Mouse (Mus musculus): Measurements from ENCODE around the gene Crb1. TPM values are rescaled to one million over a fixed set of nuclear protein-coding genes. Genes with fewer than 3 reads are reported as not detected.

Gene Crb1
- total and polyA plus RNA-seq, 3 experiments = 0.44 TPM; not detected in 2

DNA sequence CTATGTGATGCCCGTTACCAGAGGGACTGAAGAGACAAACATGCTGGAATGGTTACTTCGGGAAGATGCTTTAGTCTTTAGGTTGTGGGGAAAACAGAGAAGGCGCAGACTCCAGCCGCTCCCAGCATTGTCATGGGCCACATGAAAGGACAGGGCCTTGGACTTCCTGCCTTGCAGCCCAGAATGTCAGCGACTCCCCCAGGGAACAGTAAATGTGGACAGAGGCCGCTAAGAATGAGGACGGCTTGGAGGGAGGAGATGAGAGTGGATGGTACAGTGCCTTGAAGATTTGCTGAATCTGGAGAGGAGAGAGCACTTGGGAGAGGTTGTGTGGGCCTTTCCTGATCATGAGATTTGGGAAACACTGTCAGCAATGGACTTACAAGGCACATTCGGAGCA is 161.6 kb downstream of the Crb1 start:
- no peak overlapping the region for H3K4me3 ChIP-seq (ENCODE audit: low read depth, low read length)
- TF ChIP-seq CTCF (IDR thresholded peaks at IDR 0.05; ENCODE audit: low read depth, low read length) (no peak), POLR2AphosphoS5 (IDR thresholded peaks at IDR 0.05; ENCODE audit: insufficient replicate concordance, low read depth, low read length) (no peak)
- H3K36me3 ChIP-seq (replicated peaks) = no peaks in the 10 kb centered on the region
- no peaks in the 10 kb centered on the region for H3K4me1 ChIP-seq (ENCODE audit: insufficient read depth, low read depth, low read length)
- H3K9me3 ChIP-seq (replicated peaks) = no peaks in the 10 kb centered on the region
- ATAC-seq (ENCODE audit: extremely low read depth, insufficient number of reproducible peaks, low FRiP score, poor library complexity, severe bottlenecking) (no peak), DNase-seq (ENCODE audit: low spot score) (no peak)
- H3K27me3 ChIP-seq (ENCODE audit: insufficient read depth, low read length) = 0 out of 2 replicates have a peak, but pooled peaks cover 4% of the 10 kb centered on the region

- ATAC-seq (ENCODE audit: extremely low read depth, insufficient number of reproducible peaks, low FRiP score, poor library complexity, severe bottlenecking) = no peak
- TF ChIP-seq TAL1 (conservative IDR thresholded peaks at IDR 0.05; ENCODE audit: low read depth, low read length) (no peak), CTCF (IDR thresholded peaks at IDR 0.05; ENCODE audit: low read depth, low read length) (no peak), POLR2AphosphoS5 (IDR thresholded peaks at IDR 0.05; ENCODE audit: insufficient replicate concordance, low read depth, low read length) (no peak), GATA2 (IDR thresholded peaks at IDR 0.05; ENCODE audit: borderline replicate concordance, low read depth, low read length) (no peak), GATA1 (IDR thresholded peaks at IDR 0.05; ENCODE audit: borderline replicate concordance, low read length) (no peak)
- no peaks in the 10 kb centered on the region for H3K36me3 ChIP-seq (replicated peaks)
Measured at GRCm38 (mm10) chr1:139210505-139210904, 166.4 kb downstream of the Crb1 start.

DNA sequence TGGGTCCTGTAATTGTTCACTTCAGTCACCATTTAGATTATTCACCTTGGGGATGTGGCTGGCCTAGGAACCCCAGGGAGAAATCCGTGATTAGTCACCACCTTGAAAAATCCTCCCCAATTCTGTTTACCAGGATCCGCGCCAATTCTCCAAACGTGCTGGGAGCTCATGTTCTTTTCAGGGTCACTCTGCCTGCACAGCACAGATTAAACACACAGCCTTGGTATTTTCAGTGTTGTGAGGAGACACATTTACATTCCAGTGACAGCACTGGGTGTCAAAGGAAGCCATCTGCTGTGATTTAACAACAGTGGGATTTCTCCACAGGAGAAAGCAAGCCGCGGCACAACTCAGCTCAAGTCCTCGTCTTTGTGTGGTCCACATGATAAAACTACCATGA is 167.1 kb downstream of the Crb1 start:
- Histone ChIP-seq H3K36me3 (replicated peaks) (no peaks in the 10 kb centered on the region), H3K4me3 (ENCODE audit: low read depth, low read length) (no peak overlapping the region), H3K4me1 (ENCODE audit: insufficient read depth, low read depth, low read length) (no peaks in the 10 kb centered on the region), H3K9me3 (replicated peaks) (no peaks in the 10 kb centered on the region), H3K27me3 (ENCODE audit: insufficient read depth, low read length) (0 out of 2 replicates have a peak, but pooled peaks cover 3% of the 10 kb centered on the region)
- ATAC-seq (ENCODE audit: extremely low read depth, insufficient number of reproducible peaks, low FRiP score, poor library complexity, severe bottlenecking) = no peak
- no peak for TF ChIP-seq POLR2AphosphoS5 (IDR thresholded peaks at IDR 0.05; ENCODE audit: insufficient replicate concordance, low read depth, low read length)
- TF ChIP-seq GATA2 (IDR thresholded peaks at IDR 0.05; ENCODE audit: borderline replicate concordance, low read depth, low read length) = no peak
- TF ChIP-seq GATA1 (IDR thresholded peaks at IDR 0.05; ENCODE audit: borderline replicate concordance, low read length) = no peak
- TF ChIP-seq TAL1 (conservative IDR thresholded peaks at IDR 0.05; ENCODE audit: low read depth, low read length) = no peak
- no peak for TF ChIP-seq CTCF (IDR thresholded peaks at IDR 0.05; ENCODE audit: low read depth, low read length)
- no peak for DNase-seq (ENCODE audit: low spot score)

More at GRCm38 (mm10) chr1:139210505-139210904, 166.4 kb downstream of the Crb1 start:
- no peak for DNase-seq (ENCODE audit: low spot score)
- Histone ChIP-seq H3K27me3 (ENCODE audit: insufficient read depth, low read length) (0 out of 2 replicates have a peak, but pooled peaks cover 6% of the 10 kb centered on the region), H3K9me3 (replicated peaks) (no peaks in the 10 kb centered on the region), H3K4me3 (ENCODE audit: low read depth, low read length) (no peak overlapping the region), H3K4me1 (ENCODE audit: insufficient read depth, low read depth, low read length) (no peaks in the 10 kb centered on the region)

- TF ChIP-seq CTCF (IDR thresholded peaks at IDR 0.05; ENCODE audit: low read depth, low read length) (no peak), GATA1 (IDR thresholded peaks at IDR 0.05; ENCODE audit: borderline replicate concordance, low read length) (no peak), POLR2AphosphoS5 (IDR thresholded peaks at IDR 0.05; ENCODE audit: insufficient replicate concordance, low read depth, low read length) (no peak), TAL1 (conservative IDR thresholded peaks at IDR 0.05; ENCODE audit: low read depth, low read length) (no peak), GATA2 (IDR thresholded peaks at IDR 0.05; ENCODE audit: borderline replicate concordance, low read depth, low read length) (no peak)
- Histone ChIP-seq H3K4me3 (ENCODE audit: low read depth, low read length) (no peak overlapping the region), H3K9me3 (replicated peaks) (no peaks in the 10 kb centered on the region), H3K4me1 (ENCODE audit: insufficient read depth, low read depth, low read length) (no peaks in the 10 kb centered on the region), H3K27me3 (ENCODE audit: insufficient read depth, low read length) (0 out of 2 replicates have a peak, but pooled peaks cover 3% of the 10 kb centered on the region), H3K36me3 (replicated peaks) (no peaks in the 10 kb centered on the region)
- ATAC-seq (ENCODE audit: extremely low read depth, insufficient number of reproducible peaks, low FRiP score, poor library complexity, severe bottlenecking) = no peak
- DNase-seq (ENCODE audit: low spot score) = no peak
Measured at GRCm38 (mm10) chr1:139206259-139206658, 170.6 kb downstream of the Crb1 start.

DNA sequence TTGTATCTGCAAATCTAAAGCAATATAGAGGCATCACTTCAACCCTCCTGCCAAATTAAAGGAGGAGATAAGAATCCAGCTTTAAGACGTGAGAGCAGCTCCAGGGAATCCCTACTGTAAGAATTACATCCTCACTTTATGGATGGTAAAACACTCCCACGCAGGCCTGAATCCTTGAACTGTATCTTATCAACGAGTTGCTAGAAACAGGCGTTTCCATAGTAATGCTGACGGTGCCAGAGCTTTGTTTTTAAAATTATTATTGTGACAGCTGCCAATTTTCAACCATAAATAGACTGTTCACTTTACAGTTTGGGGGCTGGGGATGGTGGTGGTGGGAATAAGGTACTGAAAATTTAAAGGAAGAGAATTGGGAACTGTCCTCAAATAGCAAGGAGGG is 173.9 kb downstream of the Crb1 start:
- Histone ChIP-seq H3K4me1 (ENCODE audit: insufficient read depth, low read depth, low read length) (no peaks in the 10 kb centered on the region), H3K36me3 (replicated peaks) (no peaks in the 10 kb centered on the region), H3K9me3 (replicated peaks) (no peaks in the 10 kb centered on the region), H3K27me3 (ENCODE audit: insufficient read depth, low read length) (peaks cover 5% of the 10 kb centered on the region; the same call in 1 of the 2 replicates), H3K4me3 (ENCODE audit: low read depth, low read length) (no peak overlapping the region)
- no peak for DNase-seq (ENCODE audit: low spot score)
- ATAC-seq (ENCODE audit: extremely low read depth, insufficient number of reproducible peaks, low FRiP score, poor library complexity, severe bottlenecking) = no peak
- TF ChIP-seq GATA2 (IDR thresholded peaks at IDR 0.05; ENCODE audit: borderline replicate concordance, low read depth, low read length) (no peak), TAL1 (conservative IDR thresholded peaks at IDR 0.05; ENCODE audit: low read depth, low read length) (no peak), GATA1 (IDR thresholded peaks at IDR 0.05; ENCODE audit: borderline replicate concordance, low read length) (no peak), CTCF (IDR thresholded peaks at IDR 0.05; ENCODE audit: low read depth, low read length) (no peak), POLR2AphosphoS5 (IDR thresholded peaks at IDR 0.05; ENCODE audit: insufficient replicate concordance, low read depth, low read length) (no peak)

GRCm38 (mm10) chr1:139194428-139195028 is 182.4 kb downstream of the Crb1 start:
- Histone ChIP-seq H3K4me1 (ENCODE audit: insufficient read depth, low read depth, low read length) (peaks cover 7% of the 10 kb centered on the region; the same call in 1 of the 2 replicates), H3K4me3 (ENCODE audit: low read depth, low read length) (no peak overlapping the region)

More at GRCm38 (mm10) chr1:139194428-139195028, 182.4 kb downstream of the Crb1 start:
- no peaks in the 10 kb centered on the region for H3K9me3 ChIP-seq (replicated peaks)
- DNase-seq (ENCODE audit: low spot score) = no peak
- no peak for ATAC-seq (ENCODE audit: extremely low read depth, insufficient number of reproducible peaks, low FRiP score, poor library complexity, severe bottlenecking)
- H3K27me3 ChIP-seq (ENCODE audit: insufficient read depth, low read length) = 0 out of 2 replicates have a peak, but pooled peaks cover 5% of the 10 kb centered on the region
- no peak for TF ChIP-seq TAL1 (conservative IDR thresholded peaks at IDR 0.05; ENCODE audit: low read depth, low read length)
- no peak for TF ChIP-seq CTCF (IDR thresholded peaks at IDR 0.05; ENCODE audit: low read depth, low read length)
- no peak for TF ChIP-seq POLR2AphosphoS5 (IDR thresholded peaks at IDR 0.05; ENCODE audit: insufficient replicate concordance, low read depth, low read length)
- TF ChIP-seq GATA2 (IDR thresholded peaks at IDR 0.05; ENCODE audit: borderline replicate concordance, low read depth, low read length) = no peak
- no peak for TF ChIP-seq GATA1 (IDR thresholded peaks at IDR 0.05; ENCODE audit: borderline replicate concordance, low read length)
- H3K36me3 ChIP-seq (replicated peaks) = no peaks in the 10 kb centered on the region

Data from G1E (cell line).